Mouse (Mus musculus) kidney, postnatal 25 days (tissue): ENCODE data around the gene Hemk1.

ENCODE experiments used
- DNase-seq, 2 experiments: peaks; one replicate each; pipeline ENCODE4 v3.0.0; 2021; ENCODE audit warnings: mixed read lengths in 2 of 2

The Hemk1 gene

DNA sequence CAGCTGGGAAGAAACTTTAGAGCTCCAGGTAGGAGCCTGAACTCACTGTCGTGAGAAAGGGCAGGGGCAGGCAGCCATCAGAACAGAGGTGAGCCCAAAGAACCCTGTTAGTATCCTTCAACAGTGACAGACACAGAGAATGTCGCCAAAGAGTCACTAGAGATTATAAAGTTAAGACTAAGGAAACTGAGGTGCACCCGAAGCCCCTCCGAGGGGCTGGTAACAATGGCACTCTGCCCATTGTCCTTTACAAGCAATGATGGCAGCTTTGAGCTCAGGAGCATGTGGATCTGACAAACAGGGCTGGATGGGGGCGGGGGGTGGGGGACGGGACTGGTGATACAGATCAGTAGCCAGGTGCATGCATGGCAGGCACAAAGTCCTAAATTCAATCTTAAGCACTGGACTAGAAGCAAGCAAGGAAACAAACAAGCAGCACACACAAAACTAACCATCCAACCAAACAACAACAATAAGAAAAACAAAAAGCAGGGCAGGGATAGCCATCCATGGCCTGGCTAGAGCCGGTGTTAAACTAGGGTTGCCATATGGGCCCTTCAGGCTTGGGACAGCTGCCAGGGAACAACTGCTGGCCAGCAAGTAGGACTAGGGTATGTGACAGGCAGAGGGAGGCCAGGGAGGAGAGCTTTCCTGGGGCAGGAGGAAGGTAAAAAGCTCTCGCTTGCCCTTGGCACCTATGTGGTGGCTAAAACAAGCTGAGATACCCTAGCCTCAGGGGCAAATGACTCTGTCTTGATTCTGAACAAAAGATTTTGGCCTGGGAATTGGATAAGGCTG lies 5.2 kb upstream of the Hemk1 start:
- peak; percentile 49 to 70 for DNase-seq

DNA sequence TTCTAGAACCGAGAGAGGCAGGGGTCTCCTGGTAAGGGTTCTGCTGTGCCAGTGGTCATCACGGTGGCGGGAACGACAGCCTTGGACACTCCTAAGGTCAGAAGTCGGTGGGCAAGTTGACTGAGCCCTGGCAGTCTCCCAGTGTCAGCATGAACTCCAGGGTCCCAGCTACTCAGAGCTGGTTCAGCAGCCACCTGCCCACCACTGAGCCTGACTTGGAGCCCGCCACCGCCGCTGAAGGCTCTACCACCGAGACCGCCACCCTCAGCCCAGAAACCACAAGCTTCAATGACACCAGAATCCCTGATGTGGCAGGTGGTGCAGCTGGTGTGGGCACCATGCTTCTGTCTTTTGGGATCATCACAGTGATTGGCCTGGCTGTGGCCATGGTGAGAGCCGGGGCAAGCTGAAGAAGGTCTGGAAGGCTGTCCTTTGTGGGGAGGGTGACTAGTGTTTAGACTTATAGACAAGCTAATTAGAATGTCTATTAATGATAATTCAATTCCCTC lies 4.1 kb upstream of the Hemk1 start:
- DNase-seq, result no peak

DNA sequence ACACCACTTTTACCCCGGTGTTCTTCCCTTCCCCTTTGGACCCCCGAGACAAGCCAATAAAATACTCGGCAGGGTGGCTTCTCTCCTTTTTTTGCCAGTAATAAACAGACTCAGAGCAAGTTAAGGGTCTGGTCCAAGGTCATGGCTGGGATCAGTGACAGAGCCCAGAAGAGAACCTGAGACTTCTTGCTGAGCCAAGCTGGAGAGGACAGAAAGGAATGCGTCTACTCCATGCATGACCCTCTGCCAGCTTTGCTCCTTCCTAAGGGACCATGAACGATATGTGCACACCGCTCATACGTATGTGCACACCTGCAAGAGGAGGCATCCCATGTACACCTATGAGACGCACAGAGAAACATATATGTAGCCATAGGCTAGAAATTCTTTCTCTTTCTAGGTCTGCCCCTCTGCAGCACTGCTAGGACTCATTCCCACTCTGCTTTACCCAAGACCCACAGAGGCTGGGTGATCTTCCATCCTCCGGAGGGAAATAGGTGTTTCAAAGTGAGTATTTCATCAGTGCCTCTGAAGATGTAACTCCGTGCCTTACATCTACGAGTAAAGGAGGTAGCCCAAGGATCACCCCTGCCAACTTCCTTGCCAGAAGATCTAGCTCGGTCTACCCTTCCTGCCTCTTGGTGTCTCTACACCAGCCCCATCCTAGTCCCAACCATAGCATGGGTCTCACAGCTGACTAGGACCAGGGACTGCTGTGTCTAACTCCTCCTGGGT lies 2.9 kb upstream of the Hemk1 start:
- DNase-seq, result no peak

DNA sequence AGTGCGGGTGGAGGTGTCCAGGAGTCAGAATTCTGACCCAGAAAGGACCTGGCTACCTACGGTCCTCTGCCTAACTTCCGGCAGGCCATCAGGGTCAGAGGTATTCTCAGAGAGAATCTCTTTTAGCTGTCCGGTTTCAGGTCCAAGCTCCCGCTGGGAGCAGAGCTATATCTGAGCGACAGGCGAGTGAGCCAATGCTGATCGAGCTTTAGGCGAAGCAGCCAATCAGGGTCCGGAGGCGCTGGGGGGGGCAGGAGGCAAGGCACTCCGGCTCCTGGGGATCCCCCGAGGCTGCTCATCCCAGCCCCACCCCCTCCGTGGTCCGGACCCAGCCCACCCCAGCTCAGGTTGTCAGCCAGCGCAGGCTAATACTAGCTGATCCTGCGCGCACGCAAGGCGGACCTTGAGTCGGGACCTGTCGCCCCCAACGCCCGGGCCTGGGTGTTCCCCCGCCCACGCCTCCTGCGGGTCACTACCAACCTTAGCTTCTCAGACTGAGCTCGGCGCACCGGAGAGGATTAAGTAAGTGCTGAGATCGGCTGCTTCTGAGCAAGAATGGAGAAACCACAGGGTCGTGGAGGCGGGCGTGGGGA lies 2.2 kb upstream of the Hemk1 start, which contains the start of gene 6430571L13Rik:
Gene 6430571L13Rik, plus strand, starts transcription at position 336 of the 593 bp plus-strand sequence.
- DNase-seq, result peak; percentile 98 to 99

DNA sequence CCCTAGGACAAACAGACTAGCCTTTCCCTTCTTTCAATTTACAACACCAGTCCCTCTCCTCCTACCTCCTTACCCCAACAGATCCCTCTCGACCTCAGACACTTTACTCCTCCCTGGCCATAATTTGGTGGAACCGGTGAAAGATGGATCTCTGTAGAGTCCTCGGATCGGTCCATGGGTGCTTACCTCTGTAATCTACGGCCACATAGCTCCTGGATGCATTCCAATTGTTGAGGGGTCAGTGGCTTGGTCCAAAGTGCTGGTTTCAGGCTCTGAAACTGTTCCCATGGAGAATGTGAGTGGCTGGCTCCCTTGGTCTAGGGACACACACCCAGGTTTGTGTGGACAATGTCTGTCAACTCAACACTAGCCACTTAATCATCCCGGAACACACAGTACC lies 1.8 kb downstream of the Hemk1 start:
- DNase-seq, result no peak

DNA sequence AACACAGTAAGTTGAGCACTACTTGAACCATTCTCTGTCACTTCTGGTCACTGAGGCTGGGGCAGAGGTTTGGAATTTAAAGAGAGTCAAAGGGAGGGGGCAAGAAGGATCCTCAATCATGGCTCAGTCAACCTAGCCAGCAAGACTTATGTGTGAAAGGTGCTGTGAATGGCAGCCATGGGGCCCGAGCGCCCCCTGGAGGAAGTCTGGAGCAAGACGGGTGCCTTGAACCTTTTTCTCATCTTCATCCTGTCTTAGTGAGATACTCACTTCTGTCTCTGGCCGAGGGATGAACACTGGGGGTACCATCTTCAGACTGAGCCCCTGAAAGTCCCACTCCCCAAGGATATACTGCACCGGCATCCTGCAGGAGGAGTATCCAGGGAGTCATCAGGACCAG lies 2.2 kb downstream of the Hemk1 start:
- peak; percentile 76 to 77 for DNase-seq

DNA sequence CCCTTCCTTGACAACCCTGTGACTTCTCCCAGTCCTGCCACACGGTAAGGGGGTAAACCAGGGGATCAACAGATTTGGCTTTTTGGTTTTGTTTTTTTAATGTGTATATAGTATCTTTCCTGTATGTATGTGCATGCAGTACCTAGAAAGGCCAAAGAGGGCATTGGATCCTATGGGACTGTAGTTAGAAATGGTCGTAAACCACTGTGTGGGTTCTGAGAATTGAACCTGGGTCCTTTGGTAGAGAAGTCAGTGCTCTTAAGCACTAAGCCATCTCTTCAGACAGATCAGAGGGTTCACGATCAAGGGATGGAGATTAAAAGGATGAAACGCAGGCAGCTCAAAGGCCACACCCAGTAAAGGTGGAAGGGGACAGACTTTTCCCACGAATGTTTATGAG lies 3.1 kb downstream of the Hemk1 start:
- no peak for DNase-seq

DNA sequence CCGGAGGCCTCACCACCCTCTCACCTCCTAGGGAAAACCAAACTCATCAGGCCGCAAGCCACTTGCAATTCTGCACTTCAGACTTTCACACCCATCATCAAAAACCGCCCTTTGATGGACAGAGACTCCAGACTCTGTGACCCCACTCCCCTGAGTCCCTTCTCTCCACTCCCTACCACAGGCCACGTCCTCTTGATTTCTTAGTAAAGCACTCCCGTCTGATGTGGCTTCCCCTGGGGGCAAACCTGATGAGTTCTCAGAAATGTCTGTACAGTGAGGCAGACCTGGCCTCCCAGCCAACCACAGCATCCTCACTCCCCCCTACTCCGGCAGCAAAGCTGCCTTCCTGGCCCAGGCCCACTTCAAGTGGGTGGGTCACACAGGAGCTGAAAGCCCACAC lies 3.8 kb downstream of the Hemk1 start:
- no peak for DNase-seq

DNA sequence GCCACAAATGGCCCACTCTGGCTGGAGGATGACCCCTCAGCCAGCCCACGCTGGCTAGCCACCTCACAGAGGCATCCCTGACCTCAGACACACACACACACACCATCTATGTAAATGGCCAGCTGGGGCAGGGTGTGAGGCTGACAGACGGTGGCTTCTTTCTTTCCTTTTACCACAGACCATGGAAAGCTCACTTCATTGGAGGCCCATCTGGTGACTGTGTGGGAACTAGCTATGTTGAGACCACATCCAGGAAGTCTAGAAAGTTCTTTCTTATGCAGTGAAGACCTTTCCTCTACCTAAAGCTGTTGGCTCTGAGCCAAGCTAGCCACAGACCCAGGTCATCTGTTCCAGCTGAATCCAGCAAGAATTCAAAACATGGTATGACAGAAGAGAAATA lies 4.5 kb downstream of the Hemk1 start:
- no peak for DNase-seq

DNA sequence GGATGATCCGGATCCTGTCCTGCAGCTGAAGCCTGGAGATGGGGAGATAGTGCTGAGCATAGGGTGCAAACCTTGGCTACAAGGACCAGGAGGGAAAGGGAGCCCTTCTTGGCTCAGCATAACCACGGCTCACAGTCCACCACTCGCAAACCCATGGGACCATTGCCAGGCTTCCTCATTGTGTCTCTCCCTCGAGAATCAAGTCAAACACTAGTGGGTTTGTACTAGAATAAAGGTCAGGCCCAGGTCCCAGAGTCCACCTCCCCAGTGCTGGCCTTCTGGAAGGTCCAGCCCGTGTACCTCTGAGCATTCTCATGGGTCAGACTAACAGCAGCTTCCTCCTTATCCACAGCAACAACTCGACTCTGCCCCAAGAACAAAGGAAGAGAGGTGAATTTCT lies 7.4 kb downstream of the Hemk1 start:
- peak; percentile 51 to 69 for DNase-seq

DNA sequence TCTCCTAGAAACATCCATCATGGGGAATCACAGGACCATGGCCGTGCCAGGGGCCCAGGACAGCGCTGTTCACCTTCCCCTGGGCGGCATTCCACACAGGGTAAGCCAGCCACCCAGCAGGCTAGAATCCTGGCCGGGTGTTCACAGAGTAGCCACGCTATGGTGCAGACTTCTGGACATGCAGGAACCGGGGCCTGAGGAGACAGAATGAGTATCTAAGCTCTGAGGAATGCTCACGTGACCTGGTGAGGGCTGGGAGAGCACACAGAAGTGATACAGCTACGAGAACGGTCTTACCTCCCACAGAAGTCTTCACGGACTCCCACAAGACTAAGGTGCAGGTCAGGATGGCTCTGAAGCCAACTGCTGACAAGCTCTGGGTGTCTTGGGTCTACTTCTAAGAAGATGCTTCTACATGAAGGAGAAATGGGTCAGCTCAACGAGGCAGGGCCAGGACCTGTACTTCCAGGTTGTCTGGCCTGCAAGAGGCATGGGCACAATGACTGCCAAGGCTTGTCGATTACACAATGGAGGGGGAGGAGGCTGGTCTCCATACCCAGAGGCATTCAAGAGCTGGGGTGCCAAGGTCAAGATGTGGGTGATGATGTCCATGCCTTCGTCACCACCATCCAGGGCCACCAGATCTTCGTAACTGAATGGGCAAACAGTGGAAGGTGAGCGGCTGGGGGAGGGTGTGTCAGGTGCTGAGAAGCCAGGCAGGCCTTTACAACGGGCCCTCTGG lies 10.1 kb downstream of the Hemk1 start:
- DNase-seq, result peak in 1 of 2 experiments; percentile 47

DNA sequence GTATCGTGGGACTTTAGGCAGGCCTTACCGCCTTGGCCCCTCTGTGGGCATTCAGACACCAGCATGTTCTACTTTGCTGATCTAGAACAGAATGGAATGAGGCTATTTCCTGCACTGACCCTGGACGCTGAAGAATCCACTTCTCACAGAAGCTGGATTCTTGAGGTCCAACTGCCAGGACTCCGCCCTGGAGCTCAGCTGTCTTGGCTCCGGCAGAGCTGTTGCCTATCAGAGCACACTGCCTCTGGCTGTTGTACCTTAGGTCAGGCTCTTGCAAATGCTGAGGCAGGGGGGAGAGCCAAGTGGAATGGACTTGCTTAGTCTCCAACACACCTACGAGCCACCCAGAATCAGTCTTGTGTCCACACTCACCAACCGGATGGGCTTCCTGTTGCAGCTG lies 12.2 kb downstream of the Hemk1 start:
- DNase-seq, result peak; percentile 43 to 83

DNA sequence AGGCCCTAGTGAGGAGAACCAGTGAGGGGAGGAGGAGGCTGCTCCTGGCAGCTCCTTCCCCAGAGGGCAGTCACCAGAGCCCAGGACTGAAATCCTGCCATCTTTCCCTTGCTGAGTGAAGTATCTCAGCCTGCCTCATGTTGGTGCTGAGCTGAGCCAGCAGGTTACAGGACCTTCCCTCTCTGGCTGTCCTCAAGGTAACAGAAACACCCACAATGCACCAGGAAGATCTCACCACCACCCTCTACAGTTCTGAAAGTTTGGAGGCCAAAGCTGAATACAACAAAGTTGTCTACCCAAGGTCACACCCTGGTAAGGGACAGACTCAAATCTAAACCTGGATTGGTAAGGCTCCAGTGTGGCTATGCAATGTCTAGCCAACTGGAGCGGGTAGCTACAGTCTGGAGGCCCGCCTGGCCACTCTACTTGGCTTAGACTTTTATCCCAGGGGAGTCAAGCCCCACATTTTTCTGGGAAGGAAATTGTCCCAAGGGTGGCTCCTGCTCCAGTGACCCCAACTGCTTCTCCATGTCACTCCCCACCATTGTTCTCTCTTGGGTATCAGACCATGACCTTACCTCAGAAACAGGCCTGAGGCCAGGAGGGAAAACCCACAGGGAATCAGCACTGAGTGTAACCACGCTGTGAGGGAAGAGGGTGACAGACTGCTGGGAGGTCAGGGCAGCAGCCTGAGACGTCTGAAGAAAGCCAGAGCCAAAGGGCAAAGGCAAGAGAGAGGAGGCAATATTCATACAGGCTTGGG lies 13.2 kb downstream of the Hemk1 start:
- peak; percentile 32 to 83 for DNase-seq

DNA sequence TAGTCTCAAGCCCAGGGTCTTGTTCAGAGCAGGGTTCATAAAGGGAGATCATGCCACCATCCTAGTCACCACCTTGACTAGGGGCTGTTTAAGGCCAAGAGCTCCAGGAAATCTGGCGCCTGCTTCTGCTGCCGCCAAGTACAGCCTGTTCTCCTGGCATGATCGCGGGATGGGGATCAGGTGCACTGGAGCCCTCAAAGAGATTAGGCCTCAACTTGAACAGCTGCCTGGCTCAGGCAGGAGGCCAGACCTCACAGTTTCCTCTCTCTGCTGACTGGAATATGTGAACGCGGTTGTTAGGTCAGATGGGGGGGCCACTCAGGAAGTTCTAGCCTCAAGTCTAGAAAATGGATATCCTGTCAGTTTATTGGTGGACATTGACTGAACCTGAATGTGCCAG lies 14.6 kb downstream of the Hemk1 start:
- DNase-seq, result peak; percentile 56 to 88

DNA sequence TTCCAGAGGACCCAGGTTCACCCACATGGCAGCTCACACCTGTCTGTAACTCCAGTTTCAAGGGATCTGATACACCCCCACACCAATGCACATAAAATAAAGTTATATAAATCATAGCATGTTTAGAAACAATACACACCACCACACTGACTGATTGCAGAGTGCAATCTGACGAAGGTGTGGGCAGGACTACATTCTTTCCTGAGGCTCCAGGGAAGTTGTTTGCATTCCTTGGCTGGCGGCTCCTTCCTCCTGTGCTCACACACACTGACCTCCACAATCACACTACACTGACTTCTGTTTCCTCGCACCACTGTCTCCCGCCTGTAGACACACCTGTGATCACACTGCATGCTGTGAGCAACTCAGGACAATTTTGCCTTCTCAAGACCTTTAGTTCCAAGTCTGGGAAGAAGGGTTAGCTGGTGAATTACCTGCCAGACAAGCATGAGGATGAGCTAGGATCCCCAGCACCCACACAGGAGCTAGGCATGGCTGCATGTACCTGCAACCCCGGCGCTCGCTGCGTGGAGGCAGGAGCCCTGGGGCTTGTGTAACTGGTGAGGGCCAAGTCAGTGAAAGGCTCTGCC lies 15.6 kb downstream of the Hemk1 start:
- DNase-seq, result peak; percentile 28 to 58

DNA sequence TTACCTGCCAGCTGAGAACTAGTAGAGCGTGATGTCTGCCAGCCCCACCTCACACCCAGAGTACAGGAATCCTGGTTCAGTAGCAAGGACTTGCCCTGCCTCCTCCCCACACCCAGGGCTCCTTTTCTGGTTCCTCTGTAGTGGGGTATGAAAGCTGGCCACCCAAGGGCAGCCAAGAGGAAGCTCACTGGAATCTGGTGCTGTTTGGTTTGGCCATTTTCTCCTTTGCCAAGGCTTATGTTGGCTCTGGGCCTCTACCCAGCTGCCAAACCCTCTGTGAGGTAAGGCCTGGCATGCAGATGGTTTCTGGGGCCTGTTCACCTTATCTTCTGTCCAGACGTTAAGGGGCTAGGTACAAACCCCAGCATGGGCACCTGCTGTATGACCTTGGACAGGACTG lies 22.4 kb downstream of the Hemk1 start:
- peak; percentile 44 to 88 for DNase-seq

DNA sequence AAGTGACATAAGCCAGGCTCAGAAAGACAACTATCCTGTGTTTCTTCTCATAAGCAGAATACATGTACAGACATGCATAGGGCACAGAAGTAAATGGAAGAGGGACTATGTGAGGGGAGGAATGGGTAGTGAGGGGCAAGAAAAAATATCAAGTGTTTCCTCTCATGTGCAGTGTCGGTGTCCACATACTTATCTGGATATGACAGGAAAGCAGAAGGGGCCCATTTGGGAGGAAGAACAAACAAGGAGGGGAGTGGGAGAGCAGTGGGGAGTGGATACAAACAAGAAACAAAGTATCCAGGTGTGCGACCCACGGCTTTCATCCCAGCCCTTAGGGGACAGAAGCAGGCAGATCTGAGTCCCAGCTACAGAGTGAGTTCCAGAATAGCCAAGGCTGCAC lies 24.2 kb downstream of the Hemk1 start:
- DNase-seq, result no peak

DNA sequence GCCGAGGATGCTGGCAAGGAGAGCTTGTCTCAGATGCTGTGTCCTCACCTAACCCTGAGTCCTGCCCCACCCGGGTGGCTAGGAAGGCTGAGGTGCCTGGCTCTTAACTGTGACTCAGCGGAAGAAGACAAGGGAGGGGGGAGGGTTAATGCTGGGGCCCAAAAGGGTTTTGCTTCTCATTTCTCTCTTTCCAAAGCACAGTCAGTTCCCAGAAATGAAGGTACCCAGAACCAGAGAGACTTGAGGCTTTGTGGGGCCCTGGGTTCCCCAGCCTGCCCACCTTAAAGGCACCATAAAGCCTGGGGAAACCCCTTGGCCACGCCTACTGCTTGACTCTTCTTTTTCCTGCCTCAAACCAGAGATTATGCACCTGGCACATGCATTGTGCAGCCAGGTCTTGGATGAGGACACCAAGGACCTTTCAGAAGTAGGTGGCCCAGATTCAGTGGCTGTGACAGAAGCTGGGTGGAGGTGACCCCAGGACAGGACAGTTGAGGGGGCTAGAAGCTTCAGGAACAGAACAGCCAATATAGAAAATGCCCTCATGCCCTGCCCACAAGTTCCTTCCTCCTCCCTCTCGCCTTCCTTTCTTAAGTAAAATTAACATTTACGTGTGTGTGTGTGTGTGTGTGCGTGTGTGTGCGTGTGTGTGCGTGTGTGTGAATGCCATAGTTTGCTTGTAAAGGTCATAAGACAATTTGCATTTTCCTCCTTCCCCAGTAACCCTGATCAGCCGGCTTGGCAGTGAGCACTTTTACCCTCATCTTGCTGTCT lies 25.2 kb downstream of the Hemk1 start:
- DNase-seq, result no peak

DNA sequence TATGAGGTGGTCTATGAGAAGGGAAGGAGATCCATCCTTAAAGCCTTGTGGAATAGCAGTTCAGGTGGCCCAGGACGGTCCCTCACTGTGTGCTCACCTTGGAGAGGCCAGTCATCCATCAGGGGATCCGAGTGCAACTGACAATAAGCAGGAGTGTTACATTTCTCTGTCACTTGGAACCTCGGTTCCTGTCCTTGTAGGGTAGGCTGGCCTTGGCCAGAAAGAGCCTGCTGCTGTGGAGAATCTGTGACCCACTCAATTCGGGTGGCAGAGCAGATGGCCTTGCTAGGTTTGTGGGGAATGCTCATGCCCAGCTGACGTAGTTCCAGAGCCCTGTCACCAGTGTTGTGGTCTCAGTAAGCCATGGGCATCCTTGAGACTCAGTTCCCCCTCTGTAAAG lies 28.6 kb downstream of the Hemk1 start:
- no peak for DNase-seq

DNA sequence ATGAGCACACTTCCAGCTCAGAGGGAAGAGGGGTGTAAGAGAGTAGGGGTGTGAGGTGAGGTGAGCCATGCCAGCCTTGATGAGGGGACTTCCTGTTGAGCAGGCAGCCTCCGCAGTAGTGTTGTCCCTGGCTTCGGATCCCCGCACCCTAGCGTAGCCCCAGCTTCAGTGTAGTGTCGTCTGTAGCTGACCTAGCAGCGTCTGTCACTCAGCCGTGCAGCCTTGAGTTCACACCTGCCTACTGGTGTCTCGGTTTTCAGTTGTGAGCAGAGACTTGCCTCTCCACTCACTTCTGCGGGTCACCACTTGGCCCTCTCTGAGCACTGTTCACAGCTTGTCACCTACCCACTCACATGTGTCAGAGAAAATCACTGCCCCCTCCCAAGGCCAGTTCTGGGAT lies 29.0 kb downstream of the Hemk1 start:
- DNase-seq, result no peak
